Mouse (Mus musculus) heart, embryonic 13.5 days (tissue): ENCODE data around the gene Haao. TPM values are rescaled to one million over a fixed set of nuclear protein-coding genes. Genes with fewer than 3 reads are reported as not detected.

Source experiments
- ATAC-seq: fragments of 200-750 bp; cut with Nextera tagmentation; 2 replicates; pipeline ENCODE4 v1.8.0; 2017; ENCODE audit warnings: moderate TSS enrichment; ENCODE audit not compliant: insufficient number of reproducible peaks, low FRiP score, low TSS enrichment; ENCODE audit errors: extremely low read depth
- H3K27ac ChIP-seq: fragments of 300-500 bp; sonication (generic); replicated peaks from 2 replicates; pipeline ENCODE4 v1.5.1; 2015; ENCODE audit warnings: moderate library complexity, mild to moderate bottlenecking, inconsistent platforms
- H3K27me3 ChIP-seq: fragments of 300-500 bp; sonication (generic); replicated peaks from 2 replicates; pipeline ENCODE4 v1.6.1; 2015; ENCODE audit warnings: mild to moderate bottlenecking, inconsistent platforms
- H3K36me3 ChIP-seq: fragments of 300-500 bp; sonication (generic); 2 replicates; pipeline ENCODE4 v1.6.1; 2015; ENCODE audit warnings: mild to moderate bottlenecking, inconsistent platforms
- H3K4me1 ChIP-seq: fragments of 300-500 bp; sonication (generic); 2 replicates; pipeline ENCODE4 v1.6.1; 2015; ENCODE audit warnings: inconsistent platforms
- H3K4me2 ChIP-seq: fragments of 300-500 bp; sonication (generic); 2 replicates; pipeline ENCODE4 v1.6.1; 2015; ENCODE audit warnings: inconsistent platforms, mild to moderate bottlenecking, moderate library complexity
- H3K4me3 ChIP-seq: fragments of 300-500 bp; sonication (generic); 2 replicates; pipeline ENCODE4 v1.5.1; 2015; ENCODE audit warnings: moderate library complexity, mild to moderate bottlenecking, inconsistent platforms
- H3K9ac ChIP-seq: fragments of 300-500 bp; sonication (generic); 2 replicates; pipeline ENCODE4 v1.6.1; 2015; ENCODE audit warnings: inconsistent platforms, mild to moderate bottlenecking, moderate library complexity
- H3K9me3 ChIP-seq: fragments of 300-500 bp; sonication (generic); 2 replicates; pipeline ENCODE4 v1.6.1; 2016; ENCODE audit warnings: inconsistent platforms
- WGBS: fragments of 180-500 bp; shearing (Covaris S2); methylation state at CpG from one replicate; pipeline ENCODE4 v1.1.7; 2015; ENCODE audit warnings: mixed read lengths; 5-methylcytosine and 5-hydroxymethylcytosine counted together
- polyA plus RNA-seq: library from polyadenylated mRNA; unstranded; fragments of >200 nt; fragmentation: Nextera tagmentation; extraction: Ambion mirVana; gene quantifications from 2 replicates; pipeline ENCODE4 v1.2.1, GENCODE M21; 2015

The Haao gene
- polyA plus RNA-seq, 1 experiment from 2014 or later: 0.19 TPM

DNA sequence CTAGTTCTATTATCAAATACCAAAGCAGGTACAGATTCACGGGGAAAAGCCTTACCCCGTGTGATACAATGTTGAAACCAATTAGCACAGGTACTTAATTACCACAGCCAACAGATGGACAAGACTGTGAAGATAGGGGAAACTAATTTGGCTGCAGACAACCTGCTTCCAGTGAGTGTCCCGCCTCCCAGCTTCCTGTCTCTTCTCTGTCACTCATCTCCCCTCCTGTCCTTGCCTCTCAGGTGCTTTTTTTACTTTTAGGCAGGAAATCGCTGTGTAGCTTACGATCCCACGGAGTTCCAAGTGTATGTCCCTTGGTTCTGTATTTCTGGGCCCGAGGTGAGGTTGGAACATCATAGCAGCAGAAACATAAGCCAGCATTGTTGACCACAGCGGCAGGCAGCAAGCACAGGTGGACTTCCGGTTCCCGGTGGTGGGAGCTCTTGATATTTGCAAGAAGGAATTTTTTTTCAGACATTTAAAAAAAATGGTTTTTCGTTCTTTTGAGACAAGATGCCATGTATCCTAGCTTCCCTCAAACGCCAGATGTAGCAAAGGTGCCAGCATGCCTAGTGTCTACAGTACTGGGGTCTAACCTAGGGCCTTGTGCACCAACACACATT lies 39.2 kb downstream of the Haao start:
- no peak overlapping the region for H3K4me2 ChIP-seq
- H3K9ac ChIP-seq: no peak overlapping the region
- H3K9me3 ChIP-seq: no peaks in the 10 kb centered on the region
- no peak overlapping the region for H3K27ac ChIP-seq
- peaks cover 64% of the 10 kb centered on the region for H3K36me3 ChIP-seq
- ATAC-seq: no peak
- H3K4me1 ChIP-seq: peaks cover 16% of the 10 kb centered on the region
- 82% methylated on average over 12 of the region's 12 CpGs for WGBS
- H3K27me3 ChIP-seq: no peaks in the 10 kb centered on the region
- H3K4me3 ChIP-seq: no peak overlapping the region

DNA sequence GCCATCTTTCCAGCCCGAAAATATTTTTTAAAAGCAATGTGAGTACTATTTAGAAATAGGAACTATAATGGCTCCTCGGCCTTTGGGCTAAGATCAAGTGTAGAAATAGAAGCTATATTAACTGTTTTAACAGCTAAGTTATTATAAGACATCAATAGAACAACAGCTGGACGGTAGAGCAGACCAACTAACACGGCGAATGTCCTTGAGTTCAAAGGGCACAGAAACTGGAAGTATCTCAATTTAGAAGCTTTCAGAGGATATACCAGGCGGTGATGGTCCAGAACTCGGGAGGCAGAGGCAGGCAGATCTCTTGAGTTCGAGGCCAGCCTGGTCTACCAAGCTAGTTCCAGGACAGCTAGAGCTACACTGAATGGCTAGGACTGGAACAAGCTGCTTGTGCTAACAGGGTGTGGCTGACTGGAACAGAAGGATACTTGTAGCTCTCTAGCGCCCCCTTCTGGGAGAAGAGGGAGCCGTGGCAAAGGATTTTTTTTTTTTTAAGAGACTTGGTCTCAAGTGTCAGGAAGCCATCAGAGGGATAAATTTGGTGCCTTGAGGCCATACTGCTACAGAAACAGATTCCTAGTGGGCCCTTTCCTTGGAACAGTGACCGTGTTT lies 39.9 kb downstream of the Haao start:
- H3K27ac ChIP-seq: no peak overlapping the region
- no peaks in the 10 kb centered on the region for H3K27me3 ChIP-seq
- no peaks in the 10 kb centered on the region for H3K9me3 ChIP-seq
- no peak for ATAC-seq
- no peak overlapping the region for H3K4me2 ChIP-seq
- no peak overlapping the region for H3K4me3 ChIP-seq
- H3K36me3 ChIP-seq: peaks cover 68% of the 10 kb centered on the region
- H3K9ac ChIP-seq: no peak overlapping the region
- 72% methylated on average over 11 of the region's 11 CpGs for WGBS
- H3K4me1 ChIP-seq: peaks cover 20% of the 10 kb centered on the region

DNA sequence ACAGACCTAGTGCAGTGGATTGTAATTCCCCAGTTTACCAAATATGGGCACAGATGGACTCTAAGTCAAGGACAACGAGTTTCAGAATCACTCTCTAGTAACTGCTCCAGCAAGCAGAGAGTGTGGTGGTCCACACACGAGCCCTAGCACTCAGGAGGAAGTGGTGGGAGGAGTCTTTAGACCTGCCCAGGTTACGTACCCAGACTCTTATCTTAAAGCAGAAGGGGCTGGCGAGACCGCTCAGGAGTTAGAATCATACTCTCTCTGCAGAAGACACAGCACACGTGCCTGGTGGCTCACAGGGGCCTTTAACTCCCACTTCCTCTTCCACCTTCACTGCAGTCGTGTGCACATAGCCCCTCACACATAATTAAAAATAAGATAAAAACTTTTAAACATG lies 40.4 kb downstream of the Haao start:
- no peak overlapping the region for H3K27ac ChIP-seq
- H3K4me1 ChIP-seq: peaks cover 20% of the 10 kb centered on the region
- WGBS: 41% methylated on average over 7 of the region's 7 CpGs
- no peaks in the 10 kb centered on the region for H3K9me3 ChIP-seq
- H3K27me3 ChIP-seq: no peaks in the 10 kb centered on the region
- no peak overlapping the region for H3K4me2 ChIP-seq
- peaks cover 65% of the 10 kb centered on the region for H3K36me3 ChIP-seq
- no peak overlapping the region for H3K9ac ChIP-seq
- no peak for ATAC-seq
- H3K4me3 ChIP-seq: no peak overlapping the region

DNA sequence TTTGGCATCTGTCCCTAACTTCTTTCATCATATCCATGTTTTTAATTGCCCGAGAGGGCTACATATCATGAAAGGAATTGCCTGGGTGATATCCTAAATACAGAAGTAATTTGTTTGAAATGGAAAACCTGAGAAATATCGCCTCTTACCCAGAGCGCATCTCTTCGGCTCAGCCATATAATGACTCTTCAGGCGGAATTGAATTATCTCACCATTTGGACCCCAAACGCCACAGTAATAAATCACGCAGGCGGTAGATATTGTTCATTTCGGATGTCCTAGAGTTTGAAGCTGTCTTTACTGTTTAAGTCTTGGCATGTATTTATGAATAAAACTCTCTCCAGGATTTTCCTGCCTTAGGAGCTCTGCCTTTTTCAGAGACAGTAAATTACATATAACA lies 42.7 kb downstream of the Haao start:
- Histone ChIP-seq H3K4me2 (no peak overlapping the region), H3K4me3 (no peak overlapping the region), H3K9ac (no peak overlapping the region), H3K27ac (no peak overlapping the region), H3K27me3 (no peaks in the 10 kb centered on the region), H3K36me3 (peaks cover 69% of the 10 kb centered on the region), H3K4me1 (peaks cover 20% of the 10 kb centered on the region), H3K9me3 (no peaks in the 10 kb centered on the region)
- ATAC-seq: no peak
- WGBS: 92% methylated on average over 9 of the region's 9 CpGs

DNA sequence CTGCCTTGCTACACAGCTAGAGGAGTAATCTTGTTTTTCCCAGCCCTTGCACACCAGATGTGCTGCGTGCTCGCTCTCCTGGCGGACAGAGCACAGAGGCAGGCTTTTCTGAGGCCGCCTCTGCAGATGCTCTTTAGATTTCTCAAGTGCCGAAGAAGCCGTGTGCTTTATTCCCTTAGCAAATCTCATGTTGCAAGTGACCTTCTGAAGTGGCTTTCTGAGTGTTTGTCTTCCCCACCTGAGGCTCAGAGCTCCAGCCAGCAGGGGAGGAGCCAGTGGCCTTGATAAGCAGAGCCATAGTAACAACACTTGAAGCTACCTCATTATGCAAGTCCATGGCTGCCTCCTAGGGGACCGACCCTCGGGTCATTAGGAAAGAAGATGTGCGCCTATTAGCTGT lies 43.8 kb downstream of the Haao start:
- 41% methylated on average over 9 of the region's 9 CpGs for WGBS
- H3K36me3 ChIP-seq: peaks cover 64% of the 10 kb centered on the region
- peak overlapping the region; percentile 34; the same call in 1 of the 2 replicates for H3K27ac ChIP-seq
- no peaks in the 10 kb centered on the region for H3K27me3 ChIP-seq
- H3K9me3 ChIP-seq: no peaks in the 10 kb centered on the region
- H3K4me3 ChIP-seq: no peak overlapping the region
- no peak for ATAC-seq
- no peak overlapping the region for H3K9ac ChIP-seq
- H3K4me1 ChIP-seq: peaks cover 17% of the 10 kb centered on the region
- H3K4me2 ChIP-seq: peak overlapping the region; percentile 45

DNA sequence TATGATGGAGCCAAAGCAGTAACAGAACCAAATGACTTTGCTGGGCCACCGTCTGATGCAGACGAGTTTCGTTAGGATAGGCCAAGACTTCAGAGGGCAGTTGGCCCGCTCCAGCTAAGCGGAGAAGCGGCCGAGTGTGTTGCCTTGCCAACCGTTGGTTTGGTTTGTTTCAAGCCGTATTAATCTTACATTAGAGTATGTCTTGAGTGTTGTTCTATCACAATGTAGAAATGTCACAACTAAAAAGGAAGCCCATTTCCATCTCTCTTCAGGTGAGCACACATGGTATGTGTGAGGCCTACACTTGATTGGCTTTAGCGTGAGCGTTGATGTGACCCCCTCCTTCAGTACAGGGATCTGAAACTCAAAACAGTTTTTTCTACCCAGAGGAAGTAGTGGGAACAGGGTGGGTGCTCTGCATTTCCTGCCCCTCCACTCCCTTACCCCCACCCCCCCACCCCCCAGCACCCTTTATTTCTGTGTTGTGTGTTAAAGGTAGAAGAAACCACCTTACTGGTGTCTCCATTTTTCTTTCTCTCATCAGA lies 48.2 kb downstream of the Haao start:
- 94% methylated on average over 11 of the region's 11 CpGs for WGBS
- Histone ChIP-seq H3K36me3 (peaks cover 43% of the 10 kb centered on the region), H3K9ac (no peak overlapping the region), H3K9me3 (no peaks in the 10 kb centered on the region), H3K27me3 (no peaks in the 10 kb centered on the region), H3K4me2 (no peak overlapping the region), H3K4me1 (peaks cover 21% of the 10 kb centered on the region), H3K4me3 (no peak overlapping the region), H3K27ac (no peak overlapping the region)
- ATAC-seq: no peak

DNA sequence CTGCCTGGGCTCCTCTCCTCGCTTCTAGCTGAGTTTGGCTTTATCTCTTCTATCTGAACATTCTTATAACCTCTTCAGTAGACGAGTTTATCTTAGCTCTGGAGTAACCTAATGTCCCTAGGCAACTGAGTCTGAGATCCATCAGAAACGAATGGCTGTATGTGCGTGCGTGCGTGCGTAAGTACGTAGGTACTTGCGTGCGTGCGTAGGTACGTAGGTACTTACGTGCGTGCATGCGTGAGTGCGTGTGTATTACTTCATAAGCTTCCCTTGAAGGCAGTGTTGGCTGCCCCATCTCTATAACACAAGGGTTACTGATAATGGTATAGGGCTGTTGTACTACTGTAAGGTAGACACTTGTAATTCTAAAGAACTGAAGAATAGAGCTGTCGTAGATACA lies 52.6 kb downstream of the Haao start:
- 84% methylated on average over 17 of the region's 17 CpGs for WGBS
- H3K4me2 ChIP-seq: peak overlapping the region; percentile 47
- peaks cover 48% of the 10 kb centered on the region for H3K36me3 ChIP-seq
- ATAC-seq: no peak
- H3K27me3 ChIP-seq: no peaks in the 10 kb centered on the region
- no peaks in the 10 kb centered on the region for H3K9me3 ChIP-seq
- H3K4me1 ChIP-seq: peaks cover 9% of the 10 kb centered on the region
- no peak overlapping the region for H3K27ac ChIP-seq
- H3K4me3 ChIP-seq: no peak overlapping the region
- H3K9ac ChIP-seq: no peak overlapping the region

DNA sequence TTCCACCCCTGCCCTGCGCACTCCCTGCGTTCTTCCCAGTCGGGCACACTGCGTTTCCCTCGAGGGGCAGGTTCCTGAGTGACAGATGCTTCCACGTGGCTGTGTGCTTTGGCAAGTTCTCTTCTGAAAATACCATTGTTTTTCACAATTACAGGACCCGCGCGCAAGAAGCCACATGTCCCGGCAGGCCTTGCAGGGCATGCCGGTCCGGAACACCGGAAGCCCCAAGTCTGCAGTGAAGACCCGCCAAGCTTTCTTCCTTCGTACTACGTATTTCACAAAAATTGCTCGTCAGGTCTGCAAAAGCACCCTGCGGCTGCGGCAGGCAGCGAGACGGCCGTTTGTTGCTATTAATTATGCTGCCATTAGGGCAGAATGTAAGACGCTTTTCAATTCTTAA lies 55.4 kb downstream of the Haao start:
- no peak for ATAC-seq
- Histone ChIP-seq H3K4me1 (peaks cover 9% of the 10 kb centered on the region), H3K9ac (no peak overlapping the region), H3K4me3 (no peak overlapping the region), H3K27ac (no peak overlapping the region), H3K9me3 (no peaks in the 10 kb centered on the region), H3K4me2 (no peak overlapping the region), H3K36me3 (peaks cover 62% of the 10 kb centered on the region), H3K27me3 (no peaks in the 10 kb centered on the region)
- 87% methylated on average over 23 of the region's 23 CpGs for WGBS

DNA sequence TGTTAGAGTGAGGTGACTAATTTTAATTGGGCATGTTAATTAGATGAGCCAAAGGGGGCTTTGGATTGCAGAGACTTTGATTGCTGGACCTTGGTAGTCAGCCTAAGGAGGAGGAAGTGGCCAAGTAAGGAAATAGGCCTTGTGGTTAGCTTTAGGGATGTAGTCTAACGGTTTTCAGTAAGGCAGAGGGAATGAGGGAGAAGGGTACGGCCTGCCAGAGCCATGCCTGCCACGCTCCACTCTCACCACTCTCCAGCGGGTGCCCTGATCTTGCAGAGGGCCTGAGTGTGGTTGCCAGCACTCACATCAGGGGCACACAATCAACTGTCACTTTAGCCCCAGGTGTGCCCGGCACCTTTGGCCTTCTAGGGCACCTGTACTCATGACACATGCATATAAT lies 57.6 kb downstream of the Haao start:
- Histone ChIP-seq H3K9ac (no peak overlapping the region), H3K36me3 (peaks cover 69% of the 10 kb centered on the region), H3K4me3 (no peak overlapping the region), H3K27ac (no peak overlapping the region), H3K9me3 (no peaks in the 10 kb centered on the region), H3K4me1 (peaks cover 8% of the 10 kb centered on the region), H3K4me2 (no peak overlapping the region), H3K27me3 (no peaks in the 10 kb centered on the region)
- ATAC-seq: no peak
- WGBS: 82% methylated on average over 5 of the region's 5 CpGs

DNA sequence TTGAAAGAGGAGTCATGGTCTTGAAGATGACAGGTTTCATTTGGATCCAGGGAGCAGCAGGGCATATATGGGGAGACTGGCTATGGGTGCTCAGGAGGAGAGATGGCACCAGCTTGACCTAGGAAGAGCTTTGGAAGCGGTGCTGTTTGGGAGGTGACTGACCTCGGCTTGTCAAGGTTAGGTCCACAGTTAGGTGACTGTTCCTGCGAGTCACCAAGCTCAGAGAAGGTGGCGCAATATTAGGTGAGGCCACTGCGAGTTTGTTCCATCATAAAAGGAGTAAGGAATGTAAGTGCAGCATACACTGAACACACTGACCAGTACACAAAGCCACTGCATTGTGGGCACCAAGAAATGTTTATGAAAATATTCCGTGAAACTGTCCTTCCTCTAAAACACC lies 61.3 kb downstream of the Haao start:
- Histone ChIP-seq H3K4me3 (no peak overlapping the region), H3K4me2 (no peak overlapping the region), H3K27me3 (no peaks in the 10 kb centered on the region), H3K9ac (no peak overlapping the region), H3K9me3 (no peaks in the 10 kb centered on the region), H3K4me1 (0 out of 2 replicates have a peak, but pooled peaks cover 2% of the 10 kb centered on the region), H3K36me3 (peaks cover 68% of the 10 kb centered on the region), H3K27ac (no peak overlapping the region)
- no peak for ATAC-seq
- WGBS: 90% methylated on average over 6 of the region's 6 CpGs

DNA sequence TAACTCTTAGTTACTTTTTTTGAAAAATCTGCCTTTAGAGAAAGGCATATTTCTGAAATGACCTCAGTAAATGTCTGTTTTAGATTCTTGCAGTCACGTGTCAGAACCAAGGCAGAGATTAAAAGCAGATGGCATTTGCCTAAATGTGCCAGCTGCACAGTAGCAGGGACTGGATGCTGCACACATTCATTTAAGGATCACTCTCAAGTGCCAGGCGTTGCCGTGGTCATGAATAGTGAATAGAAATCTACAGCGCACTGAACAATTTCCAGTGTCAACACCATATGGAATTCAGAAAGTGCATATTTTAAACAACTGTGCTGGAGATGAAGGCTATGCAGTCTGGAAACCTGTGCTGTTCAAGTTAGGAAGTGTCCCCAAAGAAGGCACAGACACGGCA lies 65.0 kb downstream of the Haao start:
- 68% methylated on average over 5 of the region's 5 CpGs for WGBS
- Histone ChIP-seq H3K9me3 (no peaks in the 10 kb centered on the region), H3K4me2 (no peak overlapping the region), H3K4me3 (no peak overlapping the region), H3K27ac (0 out of 2 replicates have a peak overlapping the region, but pooled peaks have one; percentile 13), H3K27me3 (no peaks in the 10 kb centered on the region), H3K9ac (no peak overlapping the region), H3K36me3 (peaks cover 48% of the 10 kb centered on the region), H3K4me1 (0 out of 2 replicates have a peak, but pooled peaks cover 2% of the 10 kb centered on the region)
- ATAC-seq: no peak
